Mouse (Mus musculus): ENCODE results near the gene Tm2d3. TPM values are rescaled to one million over a fixed set of nuclear protein-coding genes. Genes with fewer than 3 reads are reported as not detected.
A peak's percentile ranks its signal among the peaks of the same experiment; 100 is the strongest.

The Tm2d3 gene
- polyA plus RNA-seq, 1 experiment from 2014 or later: 87.3 TPM

- DNase-seq (ENCODE audit: low spot score) (no peak), ATAC-seq (replicated peaks; ENCODE audit: low FRiP score, low TSS enrichment, low read depth) (no peak)
- H3K4me3 ChIP-seq (ENCODE audit: low read depth, low read length): no peak overlapping the region
- no peak overlapping the region for H3K9ac ChIP-seq (ENCODE audit: low read length)
- H3K27ac ChIP-seq (ENCODE audit: low read depth): no peak overlapping the region
- H3K4me2 ChIP-seq (ENCODE audit: low read length): no peak overlapping the region
- WGBS: 85% methylated on average over 8 of the region's 8 CpGs
- H3K9me3 ChIP-seq (ENCODE audit: control insufficient read depth, low read length): no peaks in the 10 kb centered on the region
- H3K36me3 ChIP-seq (ENCODE audit: control insufficient read depth, insufficient read depth, low read length): peaks cover 15% of the 10 kb centered on the region
- H3K4me1 ChIP-seq (replicated peaks; ENCODE audit: control insufficient read depth, insufficient read depth, low read length): peaks cover 9% of the 10 kb centered on the region
- H3K27me3 ChIP-seq (replicated peaks; ENCODE audit: control insufficient read depth, insufficient read depth, low read length): no peaks in the 10 kb centered on the region
These were observed 1.1 kb downstream of the Tm2d3 start for GRCm38 (mm10) chr7:65691929-65692605.

GRCm38 (mm10) chr7:65692883-65693282 is 1.9 kb downstream of the Tm2d3 start:
- no peak for DNase-seq (ENCODE audit: low spot score)
- H3K4me1 ChIP-seq (replicated peaks; ENCODE audit: control insufficient read depth, insufficient read depth, low read length): peaks cover 9% of the 10 kb centered on the region
- peak overlapping the region; percentile 86 for H3K4me2 ChIP-seq (ENCODE audit: low read length)
- peak overlapping the region; percentile 79 for H3K9ac ChIP-seq (ENCODE audit: low read length)
- H3K36me3 ChIP-seq (ENCODE audit: control insufficient read depth, insufficient read depth, low read length): peaks cover 23% of the 10 kb centered on the region
- H3K27ac ChIP-seq (ENCODE audit: low read depth): 0 out of 2 replicates have a peak overlapping the region, but pooled peaks have one; percentile 45
- no peaks in the 10 kb centered on the region for H3K9me3 ChIP-seq (ENCODE audit: control insufficient read depth, low read length)
- no peaks in the 10 kb centered on the region for H3K27me3 ChIP-seq (replicated peaks; ENCODE audit: control insufficient read depth, insufficient read depth, low read length)
- ATAC-seq (replicated peaks; ENCODE audit: low FRiP score, low TSS enrichment, low read depth): peak; percentile 59
- 2% methylated on average over 10 of the region's 10 CpGs for WGBS
- peak overlapping the region; percentile 75 for H3K4me3 ChIP-seq (ENCODE audit: low read depth, low read length)

GRCm38 (mm10) chr7:65693301-65693821 is 2.4 kb downstream of the Tm2d3 start:
- DNase-seq (ENCODE audit: low spot score) (peak; percentile 94), ATAC-seq (replicated peaks; ENCODE audit: low FRiP score, low TSS enrichment, low read depth) (peak; percentile 92)
- Histone ChIP-seq H3K9ac (ENCODE audit: low read length) (peak overlapping the region; percentile 79), H3K27ac (ENCODE audit: low read depth) (peak overlapping the region; percentile 45; the same call in 1 of the 2 replicates), H3K27me3 (replicated peaks; ENCODE audit: control insufficient read depth, insufficient read depth, low read length) (no peaks in the 10 kb centered on the region), H3K9me3 (ENCODE audit: control insufficient read depth, low read length) (no peaks in the 10 kb centered on the region), H3K4me3 (ENCODE audit: low read depth, low read length) (peak overlapping the region; percentile 75), H3K36me3 (ENCODE audit: control insufficient read depth, insufficient read depth, low read length) (peaks cover 28% of the 10 kb centered on the region), H3K4me1 (replicated peaks; ENCODE audit: control insufficient read depth, insufficient read depth, low read length) (peaks cover 9% of the 10 kb centered on the region), H3K4me2 (ENCODE audit: low read length) (peak overlapping the region; percentile 86)
- under 1% methylated on average over 51 of the region's 52 CpGs for WGBS

- Histone ChIP-seq H3K9ac (ENCODE audit: low read length) (no peak overlapping the region), H3K4me2 (ENCODE audit: low read length) (no peak overlapping the region), H3K9me3 (ENCODE audit: control insufficient read depth, low read length) (no peaks in the 10 kb centered on the region), H3K4me3 (ENCODE audit: low read depth, low read length) (no peak overlapping the region), H3K36me3 (ENCODE audit: control insufficient read depth, insufficient read depth, low read length) (peaks cover 55% of the 10 kb centered on the region), H3K27me3 (replicated peaks; ENCODE audit: control insufficient read depth, insufficient read depth, low read length) (no peaks in the 10 kb centered on the region), H3K27ac (ENCODE audit: low read depth) (no peak overlapping the region), H3K4me1 (replicated peaks; ENCODE audit: control insufficient read depth, insufficient read depth, low read length) (peaks cover 9% of the 10 kb centered on the region)
- ATAC-seq (replicated peaks; ENCODE audit: low FRiP score, low TSS enrichment, low read depth): no peak
- no peak for DNase-seq (ENCODE audit: low spot score)
- WGBS: 50% methylated on average over 2 of the region's 2 CpGs
These were observed 5.5 kb downstream of the Tm2d3 start for GRCm38 (mm10) chr7:65696450-65696849.

- Histone ChIP-seq H3K4me1 (replicated peaks; ENCODE audit: control insufficient read depth, insufficient read depth, low read length) (no peaks in the 10 kb centered on the region), H3K9ac (ENCODE audit: low read length) (no peak overlapping the region), H3K36me3 (ENCODE audit: control insufficient read depth, insufficient read depth, low read length) (peaks cover 51% of the 10 kb centered on the region), H3K27ac (ENCODE audit: low read depth) (no peak overlapping the region), H3K4me2 (ENCODE audit: low read length) (no peak overlapping the region), H3K9me3 (ENCODE audit: control insufficient read depth, low read length) (no peaks in the 10 kb centered on the region), H3K4me3 (ENCODE audit: low read depth, low read length) (no peak overlapping the region), H3K27me3 (replicated peaks; ENCODE audit: control insufficient read depth, insufficient read depth, low read length) (no peaks in the 10 kb centered on the region)
- ATAC-seq (replicated peaks; ENCODE audit: low FRiP score, low TSS enrichment, low read depth) (no peak), DNase-seq (ENCODE audit: low spot score) (no peak)
- WGBS: 89% methylated on average over 7 of the region's 7 CpGs
These were observed 11.1 kb downstream of the Tm2d3 start for GRCm38 (mm10) chr7:65702076-65702475.

- H3K4me1 ChIP-seq (replicated peaks; ENCODE audit: control insufficient read depth, insufficient read depth, low read length): no peaks in the 10 kb centered on the region
- no peak overlapping the region for H3K27ac ChIP-seq (ENCODE audit: low read depth)
- no peak overlapping the region for H3K9ac ChIP-seq (ENCODE audit: low read length)
- H3K4me3 ChIP-seq (ENCODE audit: low read depth, low read length): peak overlapping the region; percentile 13
- H3K27me3 ChIP-seq (replicated peaks; ENCODE audit: control insufficient read depth, insufficient read depth, low read length): no peaks in the 10 kb centered on the region
- H3K36me3 ChIP-seq (ENCODE audit: control insufficient read depth, insufficient read depth, low read length): peaks cover 24% of the 10 kb centered on the region
- peak overlapping the region; percentile 32 for H3K4me2 ChIP-seq (ENCODE audit: low read length)
- DNase-seq (ENCODE audit: low spot score): peak; percentile 95
- no peaks in the 10 kb centered on the region for H3K9me3 ChIP-seq (ENCODE audit: control insufficient read depth, low read length)
- 16% methylated on average over 10 of the region's 10 CpGs for WGBS
- 0 out of 2 replicates have a peak, but pooled peaks have one; percentile 36 for ATAC-seq (replicated peaks; ENCODE audit: low FRiP score, low TSS enrichment, low read depth)
These were observed 13.9 kb downstream of the Tm2d3 start for GRCm38 (mm10) chr7:65704818-65705242.

- Histone ChIP-seq H3K4me1 (replicated peaks; ENCODE audit: control insufficient read depth, insufficient read depth, low read length) (no peaks in the 10 kb centered on the region), H3K9ac (ENCODE audit: low read length) (no peak overlapping the region), H3K27ac (ENCODE audit: low read depth) (no peak overlapping the region), H3K36me3 (ENCODE audit: control insufficient read depth, insufficient read depth, low read length) (no peaks in the 10 kb centered on the region), H3K27me3 (replicated peaks; ENCODE audit: control insufficient read depth, insufficient read depth, low read length) (no peaks in the 10 kb centered on the region), H3K4me2 (ENCODE audit: low read length) (no peak overlapping the region), H3K9me3 (ENCODE audit: control insufficient read depth, low read length) (no peaks in the 10 kb centered on the region), H3K4me3 (ENCODE audit: low read depth, low read length) (no peak overlapping the region)
- DNase-seq (ENCODE audit: low spot score) (no peak), ATAC-seq (replicated peaks; ENCODE audit: low FRiP score, low TSS enrichment, low read depth) (no peak)
- 86% methylated on average over 1 of the region's 1 CpGs for WGBS
These were observed 17.5 kb downstream of the Tm2d3 start for GRCm38 (mm10) chr7:65708506-65708905.

- no peak for ATAC-seq (replicated peaks; ENCODE audit: low FRiP score, low TSS enrichment, low read depth)
- Histone ChIP-seq H3K27me3 (replicated peaks; ENCODE audit: control insufficient read depth, insufficient read depth, low read length) (no peaks in the 10 kb centered on the region), H3K36me3 (ENCODE audit: control insufficient read depth, insufficient read depth, low read length) (no peaks in the 10 kb centered on the region), H3K9ac (ENCODE audit: low read length) (no peak overlapping the region), H3K4me2 (ENCODE audit: low read length) (no peak overlapping the region), H3K9me3 (ENCODE audit: control insufficient read depth, low read length) (no peaks in the 10 kb centered on the region), H3K4me3 (ENCODE audit: low read depth, low read length) (no peak overlapping the region), H3K27ac (ENCODE audit: low read depth) (no peak overlapping the region), H3K4me1 (replicated peaks; ENCODE audit: control insufficient read depth, insufficient read depth, low read length) (no peaks in the 10 kb centered on the region)
- DNase-seq (ENCODE audit: low spot score): no peak
- WGBS: 88% methylated on average over 3 of the region's 3 CpGs
These were observed 19.3 kb downstream of the Tm2d3 start for GRCm38 (mm10) chr7:65710301-65710700.

- no peaks in the 10 kb centered on the region for H3K27me3 ChIP-seq (replicated peaks; ENCODE audit: control insufficient read depth, insufficient read depth, low read length)
- no peaks in the 10 kb centered on the region for H3K9me3 ChIP-seq (ENCODE audit: control insufficient read depth, low read length)
- no peaks in the 10 kb centered on the region for H3K4me1 ChIP-seq (replicated peaks; ENCODE audit: control insufficient read depth, insufficient read depth, low read length)
- no peak overlapping the region for H3K4me2 ChIP-seq (ENCODE audit: low read length)
- no peak for ATAC-seq (replicated peaks; ENCODE audit: low FRiP score, low TSS enrichment, low read depth)
- H3K36me3 ChIP-seq (ENCODE audit: control insufficient read depth, insufficient read depth, low read length): no peaks in the 10 kb centered on the region
- H3K27ac ChIP-seq (ENCODE audit: low read depth): no peak overlapping the region
- H3K4me3 ChIP-seq (ENCODE audit: low read depth, low read length): no peak overlapping the region
- 70% methylated on average over 5 of the region's 5 CpGs for WGBS
- DNase-seq (ENCODE audit: low spot score): no peak
- no peak overlapping the region for H3K9ac ChIP-seq (ENCODE audit: low read length)
These were observed 22.8 kb downstream of the Tm2d3 start for GRCm38 (mm10) chr7:65713782-65714181.
